Mouse (Mus musculus) left cerebral cortex, postnatal 36 days (tissue): ENCODE measurements around the gene Tmprss13. TPM values are rescaled to one million over a fixed set of nuclear protein-coding genes. Genes with fewer than 3 reads are reported as not detected.

Source experiments
- DNase-seq, 2 experiments: peaks; one replicate each; pipeline ENCODE4 v3.0.0; 2021 to 2022; ENCODE audit warnings: low spot score in 2 of 2, mixed read lengths in 1 of 2
- intact Hi-C: fragments of 180-260 bp; cut with DNase I; formaldehyde crosslinking; loops from one replicate; pipeline ENCODE4 v1.15.1; 2025
- total RNA-seq, 2 experiments: library from RNA; stranded (reverse); gene quantifications; 2 replicates each; pipeline ENCODE4 v1.2.3; 2021

Gene Tmprss13
- total RNA-seq: not detected

DNA sequence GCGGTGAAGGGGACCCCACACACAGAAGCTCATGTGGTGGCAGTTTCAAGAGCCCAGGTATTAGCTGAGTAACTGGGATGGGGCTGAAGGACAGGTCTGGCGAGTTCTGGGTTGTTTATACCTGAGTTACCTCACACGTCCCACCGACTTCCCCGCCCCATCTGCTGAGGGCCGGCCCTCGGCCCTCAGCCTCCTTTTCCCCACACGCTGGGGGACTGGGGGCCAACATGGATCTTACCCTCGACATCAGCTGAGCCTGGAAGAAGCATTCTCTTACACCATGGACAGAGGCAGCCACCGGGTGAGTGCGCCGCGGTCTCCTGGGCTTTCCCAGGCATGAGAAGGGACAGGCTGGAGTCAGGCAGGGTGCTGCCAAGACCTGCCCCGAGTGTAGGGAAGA is at the start of gene Tmprss13:
Tmprss13 (plus strand) TSS at position 246 of the 400 bp plus-strand sequence.
- DNase-seq: no peak
- intact Hi-C loops: no loop called here

DNA sequence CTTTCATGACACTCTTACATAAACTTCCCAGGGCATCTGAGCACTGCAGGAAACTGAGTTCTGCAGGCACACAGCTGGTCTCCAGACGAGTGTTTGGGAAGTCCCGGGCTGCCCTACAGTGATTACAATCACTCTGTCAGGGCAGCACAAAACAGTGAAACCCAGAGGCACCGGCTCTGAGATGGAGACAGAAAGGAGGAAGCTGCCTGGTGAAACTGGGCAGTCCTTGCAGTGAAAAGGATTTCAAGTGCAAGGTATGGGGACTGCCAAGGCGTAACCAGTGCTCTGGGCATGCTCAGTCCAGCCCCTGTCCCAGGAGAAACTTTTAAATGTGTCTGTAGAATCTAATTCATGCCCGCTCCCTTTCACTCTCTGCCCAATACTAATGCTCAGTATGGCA is 46.7 kb upstream of the Tmprss13 start:
- DNase-seq: no peak
- intact Hi-C loops: no loop called here

DNA sequence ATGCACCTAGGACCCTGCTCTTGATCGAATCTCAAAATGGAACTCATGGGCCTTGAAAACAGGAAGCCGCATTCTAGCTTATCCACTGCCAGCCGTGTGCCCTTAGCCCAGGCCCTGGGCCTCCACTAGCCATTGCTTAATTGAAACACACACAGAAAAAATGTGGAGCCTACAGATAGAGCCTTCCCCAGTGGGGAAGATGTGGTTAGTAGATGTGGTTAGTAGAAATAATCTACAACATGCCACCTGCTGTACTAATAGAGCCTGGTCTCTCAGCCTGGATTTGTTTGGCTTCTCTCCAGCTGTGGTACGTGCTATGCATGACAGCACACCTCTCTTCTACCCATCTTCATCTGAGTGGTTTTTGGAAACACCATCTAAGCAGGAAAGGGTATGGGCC is 44.7 kb upstream of the Tmprss13 start:
- intact Hi-C loops: no loop called here
- DNase-seq: no peak

DNA sequence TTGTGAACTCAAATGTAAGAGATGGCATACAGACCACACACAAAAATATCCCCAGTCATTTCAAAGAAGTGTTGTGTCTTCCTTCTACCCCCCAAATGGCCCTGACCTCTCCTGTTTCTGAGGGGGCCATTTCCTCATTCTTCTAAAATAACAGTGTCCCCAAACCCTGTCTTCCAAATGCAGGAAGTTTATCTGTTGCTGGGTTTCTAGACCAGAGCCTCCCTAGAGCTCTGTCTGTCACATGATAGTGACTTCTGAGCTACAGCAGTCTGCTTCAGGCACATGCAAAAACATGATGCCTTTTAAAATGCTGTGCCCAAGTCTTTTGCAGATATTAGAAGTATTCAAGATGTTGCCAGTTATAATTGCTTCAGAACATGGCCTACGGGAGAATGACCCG is 44.3 kb upstream of the Tmprss13 start:
- DNase-seq: no peak
- intact Hi-C loops: no loop called here

DNA sequence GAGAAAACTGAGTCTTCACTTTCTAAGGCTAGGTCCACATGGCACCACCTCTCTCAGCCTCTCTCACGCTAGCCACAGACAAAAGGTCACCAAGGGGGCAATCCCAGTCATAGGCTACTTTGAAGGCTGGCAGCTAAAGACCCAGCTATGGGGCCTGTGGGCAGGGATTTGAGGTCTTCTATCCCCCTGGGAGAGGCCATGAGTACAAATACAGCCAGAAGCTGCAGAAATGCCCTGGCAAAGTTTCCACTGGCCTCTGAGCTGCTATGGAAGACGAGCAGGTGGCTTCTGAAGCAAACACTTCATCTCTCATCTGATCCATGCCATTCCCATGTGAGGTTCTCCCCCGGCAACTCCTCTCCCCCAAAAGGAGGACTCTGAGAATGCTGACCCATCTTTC is 38.8 kb upstream of the Tmprss13 start:
- DNase-seq: no peak
- intact Hi-C loops: no loop called here

DNA sequence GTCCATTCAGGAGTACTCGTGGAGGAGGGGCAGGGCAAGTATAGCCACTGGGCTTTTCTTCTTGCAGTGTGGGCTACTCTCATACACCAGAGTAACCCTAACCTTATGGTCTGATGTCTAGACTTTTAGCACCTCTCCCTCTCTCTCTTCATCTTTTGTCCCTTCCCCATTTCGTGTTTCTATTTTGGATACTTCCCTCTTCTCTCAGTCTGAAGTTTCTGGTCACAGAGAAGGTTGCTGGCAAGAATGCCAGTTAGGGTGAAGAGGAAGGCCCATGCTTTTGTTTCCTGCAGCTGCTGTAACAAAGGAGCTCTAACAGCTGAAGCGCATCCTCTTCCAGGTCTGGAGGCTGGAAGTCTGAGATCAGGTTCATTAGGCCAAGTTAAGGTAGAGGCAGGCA is 38.0 kb upstream of the Tmprss13 start:
- intact Hi-C loops: no loop called here
- DNase-seq: no peak

DNA sequence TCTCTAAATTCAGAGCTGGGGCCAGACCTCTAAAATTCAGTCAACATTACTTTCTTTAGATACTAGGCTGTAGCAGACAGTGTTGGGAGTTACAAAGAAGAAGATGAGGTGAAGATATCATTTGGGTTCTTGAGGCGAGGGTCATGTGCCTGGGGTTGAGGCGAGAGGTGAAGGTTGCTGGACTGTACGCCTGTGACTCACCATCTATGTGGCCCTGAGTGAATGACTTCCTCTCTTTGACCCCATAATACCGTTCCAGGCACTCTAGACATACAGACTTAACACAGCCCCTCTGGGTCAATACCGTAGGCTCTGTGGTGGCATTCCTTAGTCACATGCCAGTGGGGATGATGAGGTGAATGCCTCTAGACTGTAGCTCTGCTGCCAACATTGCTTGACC is 36.4 kb upstream of the Tmprss13 start:
- intact Hi-C loops: no loop called here

DNA sequence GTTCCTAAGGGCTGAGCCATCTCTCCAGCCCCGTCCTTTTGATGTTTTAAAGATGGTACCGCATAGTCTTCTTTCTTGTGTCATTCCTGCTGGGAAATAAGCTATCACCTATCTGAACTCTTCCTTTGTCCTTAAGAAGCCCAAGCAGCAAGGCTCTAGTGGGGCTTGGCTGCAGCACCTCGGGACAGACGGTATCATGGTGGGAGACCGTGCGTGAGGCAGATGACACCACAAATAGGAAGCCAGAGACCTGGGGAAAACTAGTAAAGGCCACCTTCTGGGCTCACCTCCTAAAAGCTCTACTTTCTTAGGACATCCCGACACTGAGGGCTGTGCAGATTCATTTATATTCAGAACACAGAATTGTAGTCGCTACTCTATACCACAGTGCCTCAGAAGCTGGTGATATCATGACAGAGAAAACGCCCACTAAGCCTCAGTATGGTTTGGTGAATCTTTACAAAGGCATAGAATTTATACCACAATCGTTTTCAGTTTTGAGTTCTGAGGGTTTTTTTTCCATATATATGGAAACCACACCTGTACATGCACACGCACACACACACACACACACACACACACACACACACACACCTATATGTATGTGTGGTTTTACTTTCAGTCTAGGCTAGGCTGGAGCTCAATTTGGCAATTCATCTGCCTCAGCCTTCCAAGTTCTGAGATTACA is 27.3 kb upstream of the Tmprss13 start:
- no peak for DNase-seq
- intact Hi-C loops: no loop called here

More for the DNA sequence above, 36.4 kb upstream of the Tmprss13 start:
- no peak for DNase-seq

DNA sequence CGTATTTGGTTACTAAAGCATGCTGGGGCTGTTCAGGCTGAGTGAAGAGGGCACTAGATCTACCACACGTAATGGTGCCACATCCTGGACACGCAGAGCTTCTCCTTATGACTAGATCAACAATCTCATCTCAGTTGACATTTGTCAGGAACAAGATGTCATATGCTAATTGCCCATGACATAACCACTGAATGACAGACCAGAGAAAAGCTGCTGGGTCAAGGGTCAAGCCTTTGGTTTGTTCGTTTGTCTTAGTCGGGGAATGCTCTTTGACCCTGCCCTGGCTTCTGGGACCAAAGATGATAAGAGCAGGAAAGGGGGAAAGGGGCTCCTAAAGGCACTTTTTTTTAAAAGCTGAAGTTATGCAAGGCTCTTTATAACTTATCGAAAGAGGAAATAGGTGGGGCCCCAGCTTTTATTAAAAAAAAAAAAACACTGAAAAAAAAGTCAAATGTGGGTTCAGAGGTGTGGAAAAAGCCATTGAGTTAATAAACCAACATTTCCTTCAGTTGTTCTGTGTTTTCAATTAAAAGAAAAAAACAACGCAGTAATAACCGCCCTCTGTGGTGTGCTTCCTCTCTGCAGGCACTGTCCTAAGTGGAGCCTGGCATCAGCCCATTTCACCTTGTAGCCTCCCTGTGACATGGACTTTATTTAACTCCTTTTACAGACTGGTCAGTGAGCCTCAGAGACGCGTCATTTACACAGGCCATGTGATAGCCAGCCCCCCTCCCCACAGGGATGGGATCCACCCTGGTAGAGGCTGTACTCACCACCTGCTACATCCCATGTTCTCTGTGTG is 24.5 kb upstream of the Tmprss13 start:
- intact Hi-C loops: loop anchor here (5.0 kb wide), 1 partner anchor 72 kb away; no protein-coding TSS in a partner anchor
- no peak for DNase-seq

DNA sequence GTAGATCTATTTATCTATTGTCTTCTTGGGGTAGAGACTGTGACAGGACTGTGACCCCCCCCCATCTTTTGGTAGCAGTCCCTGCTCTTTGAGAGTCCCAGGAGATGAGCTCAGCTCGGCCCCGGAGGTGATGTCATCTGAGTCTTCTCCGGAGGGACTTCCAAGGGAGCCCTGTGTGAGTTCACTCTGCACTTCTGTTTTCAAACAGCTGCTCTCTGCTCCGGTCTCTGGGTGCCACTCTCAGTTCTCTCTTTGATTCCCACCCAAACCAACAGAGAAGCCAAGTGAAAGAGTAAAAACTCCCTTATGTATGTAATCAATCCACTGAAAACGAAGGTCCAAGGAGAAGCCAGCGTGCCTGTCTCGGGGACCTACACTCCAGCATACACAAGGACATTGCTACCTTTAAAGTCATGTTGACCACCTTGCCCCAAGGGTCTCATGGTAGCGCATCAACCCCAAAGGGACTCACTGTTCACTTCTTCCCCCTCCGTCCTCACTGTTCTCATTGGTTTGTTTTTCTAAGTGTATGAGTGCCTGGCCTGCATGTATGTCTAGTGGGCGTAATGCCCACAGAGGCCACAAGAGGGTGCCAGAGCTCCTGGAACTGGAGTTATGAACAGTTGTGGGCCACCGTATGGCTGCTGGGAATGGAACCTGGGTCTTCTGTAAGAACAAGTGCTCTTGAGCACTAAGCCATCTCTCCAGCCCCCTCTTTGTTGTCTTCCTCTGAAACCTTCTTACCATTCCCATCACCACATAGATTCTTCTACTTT is 19.5 kb upstream of the Tmprss13 start:
- DNase-seq: no peak
- intact Hi-C loops: loop anchor here (1.0 to 5.0 kb wide), 4 partner anchors 48 to 109 kb away; no protein-coding TSS in a partner anchor

DNA sequence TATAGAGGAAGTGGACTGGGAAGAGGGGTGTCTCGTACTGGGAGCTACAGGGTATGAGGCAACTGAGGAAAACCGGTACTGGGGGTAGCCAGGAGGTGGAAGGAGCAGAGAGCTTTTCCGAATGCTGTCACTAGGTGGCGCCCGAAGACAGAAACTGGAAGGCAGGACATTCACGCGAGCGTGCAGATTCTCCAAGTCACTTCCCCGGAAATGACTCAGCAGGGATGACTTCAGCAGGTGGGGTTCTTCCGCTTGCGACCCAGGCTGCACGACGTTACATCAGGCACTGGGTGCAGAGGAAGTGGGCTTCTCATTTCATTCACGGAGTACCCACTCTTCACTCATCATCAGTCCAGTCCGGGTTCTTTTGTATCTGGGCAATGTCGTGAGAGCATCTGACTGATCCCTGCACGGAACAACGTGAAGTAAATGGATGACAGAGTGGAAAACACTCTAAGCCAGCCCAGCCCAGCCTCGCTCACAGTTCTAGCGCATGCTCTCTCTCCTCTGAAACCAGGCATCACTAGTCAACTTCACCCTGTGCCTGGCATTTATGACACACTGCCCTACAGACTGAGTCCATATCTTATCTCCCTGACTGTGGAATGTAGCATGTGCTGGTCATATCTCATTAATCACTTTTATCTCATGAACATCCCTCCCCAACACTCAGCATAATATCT is 18.3 kb upstream of the Tmprss13 start:
- DNase-seq: peak; percentile 92 to 95
- intact Hi-C loops: loop anchor here (1.0 to 5.0 kb wide), 3 partner anchors 47 to 108 kb away; no protein-coding TSS in a partner anchor

DNA sequence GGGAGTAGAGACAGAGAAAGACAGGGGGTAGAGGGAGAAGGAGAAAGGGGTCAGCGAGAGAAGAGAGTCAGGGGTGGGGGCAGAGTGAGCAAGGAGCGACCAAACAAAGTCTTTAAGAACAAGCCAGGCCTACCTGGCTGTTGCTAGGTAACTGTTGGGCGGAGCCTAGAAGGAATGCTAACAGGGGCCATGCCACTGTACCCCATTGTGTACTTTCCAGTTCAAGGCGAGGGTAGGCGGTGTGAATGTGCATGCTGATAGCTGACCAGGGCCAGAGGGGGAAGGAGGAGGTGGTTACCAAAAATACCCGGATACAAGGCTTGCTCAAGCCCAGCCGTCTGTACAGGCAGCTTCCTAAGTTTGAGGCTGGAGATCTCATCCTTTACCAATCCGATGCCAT is 17.1 kb upstream of the Tmprss13 start:
- intact Hi-C loops: loop anchor here (5.0 kb wide), 1 partner anchor 46 kb away; no protein-coding TSS in a partner anchor
- no peak for DNase-seq

DNA sequence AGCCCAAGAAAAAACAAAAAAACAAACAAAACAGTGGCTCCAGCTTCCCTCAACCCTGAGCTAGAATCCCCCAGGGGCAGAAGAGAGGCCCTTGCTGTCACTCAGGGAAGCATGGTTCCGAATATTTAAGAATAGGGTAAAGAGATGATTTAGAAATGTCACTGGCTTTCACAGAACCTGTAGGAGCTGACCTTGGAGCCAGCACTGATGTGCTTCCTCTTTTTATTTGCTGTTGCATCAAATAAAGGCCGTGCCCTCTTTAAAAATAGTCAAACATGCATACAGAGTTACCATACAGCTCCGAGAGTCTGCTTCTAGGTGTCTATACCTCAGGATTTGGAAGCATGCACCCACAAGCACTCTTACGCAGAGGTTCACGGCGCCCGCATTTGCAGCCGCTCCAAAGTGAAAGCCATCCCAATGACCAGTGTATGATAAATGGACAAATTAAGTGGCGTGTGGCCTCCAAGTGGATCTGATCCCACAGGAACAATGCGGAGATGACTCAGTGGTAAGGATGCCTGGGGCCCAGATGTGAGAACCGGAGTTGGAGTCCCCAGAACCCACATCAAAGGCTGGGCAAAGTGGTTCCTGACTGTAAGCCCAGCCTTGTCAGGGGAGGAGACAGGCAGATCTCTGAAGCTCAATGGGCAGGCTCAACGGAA is 12.0 kb upstream of the Tmprss13 start:
- DNase-seq: no peak
- intact Hi-C loops: no loop called here

DNA sequence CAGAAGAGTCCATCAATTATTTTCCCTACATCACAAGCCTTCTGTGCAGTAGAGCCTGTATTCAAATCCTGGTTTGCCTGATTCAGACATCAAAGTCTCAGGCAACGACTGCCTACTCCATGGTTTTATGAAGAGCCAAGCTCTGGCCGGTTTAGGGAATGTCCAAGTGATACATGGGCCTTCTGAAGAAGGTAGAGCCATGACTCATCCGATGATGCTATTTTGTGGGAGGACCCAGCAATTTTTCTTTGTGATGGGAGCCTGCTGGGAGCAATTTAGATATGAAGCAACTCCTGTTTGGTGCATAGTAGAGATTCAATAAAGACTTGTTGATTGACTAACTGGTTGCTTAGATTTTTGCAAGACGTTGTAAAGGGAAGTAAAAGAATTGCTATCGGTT is 10.4 kb upstream of the Tmprss13 start:
- intact Hi-C loops: no loop called here
- DNase-seq: no peak

DNA sequence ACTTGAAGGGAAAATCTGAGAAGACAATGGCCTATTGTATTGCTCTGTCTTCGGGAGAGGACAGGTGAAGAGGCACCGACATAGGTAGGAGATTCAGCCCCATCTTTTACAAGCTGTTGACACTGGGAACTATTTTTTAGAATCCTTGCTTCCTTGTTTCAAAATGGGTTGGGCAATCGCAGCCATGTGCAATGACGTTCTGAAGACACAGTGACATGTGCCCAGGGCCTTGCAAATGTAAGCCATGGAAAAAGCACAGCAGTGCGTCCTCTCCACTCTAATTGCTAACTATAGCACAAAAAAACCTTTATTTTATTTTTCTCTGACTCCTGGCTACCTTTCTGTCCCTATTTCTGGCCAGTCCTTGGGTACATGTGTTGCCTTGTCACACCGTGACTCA is 7.0 kb upstream of the Tmprss13 start:
- intact Hi-C loops: no loop called here
- DNase-seq: no peak

DNA sequence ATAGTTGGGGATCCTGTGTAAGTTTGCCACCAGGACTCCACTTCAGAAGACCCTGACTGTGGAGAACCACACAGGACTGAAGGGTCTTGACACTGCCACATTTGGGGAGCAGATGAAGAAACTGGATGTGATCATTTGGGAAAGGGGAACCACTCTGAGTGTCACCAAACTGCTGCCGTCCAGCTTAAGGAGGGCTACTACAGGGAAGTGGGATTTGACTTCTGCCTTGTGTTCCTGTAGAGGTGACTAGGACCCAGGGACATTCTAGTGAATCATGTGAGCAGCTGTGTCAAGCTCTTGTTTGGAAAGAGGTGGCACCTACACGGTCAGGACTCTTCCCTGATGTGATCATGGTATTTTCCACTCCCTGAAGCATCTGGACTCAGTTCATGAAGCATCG is 5.0 kb upstream of the Tmprss13 start:
- intact Hi-C loops: no loop called here
- DNase-seq: no peak

DNA sequence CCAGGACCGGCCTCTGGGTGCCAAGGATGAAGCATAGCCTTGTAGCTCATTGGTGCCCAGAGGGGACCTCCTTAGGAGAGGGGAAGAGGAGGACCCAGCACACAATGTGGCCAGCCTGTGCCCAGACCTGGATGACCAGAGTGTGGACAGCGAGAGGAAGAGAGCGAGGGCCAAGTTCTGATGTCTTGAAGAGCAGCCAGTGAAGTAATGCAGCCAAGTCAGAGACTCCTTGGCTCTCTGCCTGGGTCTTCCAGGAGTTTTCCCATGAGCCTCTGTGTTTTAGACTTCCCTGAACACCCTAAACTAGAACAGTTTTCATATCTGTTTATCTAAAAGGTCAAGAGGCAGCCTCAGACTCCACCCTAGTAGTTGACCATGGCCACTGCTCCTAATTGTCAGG is 1.3 kb upstream of the Tmprss13 start:
- DNase-seq: no peak
- intact Hi-C loops: no loop called here

DNA sequence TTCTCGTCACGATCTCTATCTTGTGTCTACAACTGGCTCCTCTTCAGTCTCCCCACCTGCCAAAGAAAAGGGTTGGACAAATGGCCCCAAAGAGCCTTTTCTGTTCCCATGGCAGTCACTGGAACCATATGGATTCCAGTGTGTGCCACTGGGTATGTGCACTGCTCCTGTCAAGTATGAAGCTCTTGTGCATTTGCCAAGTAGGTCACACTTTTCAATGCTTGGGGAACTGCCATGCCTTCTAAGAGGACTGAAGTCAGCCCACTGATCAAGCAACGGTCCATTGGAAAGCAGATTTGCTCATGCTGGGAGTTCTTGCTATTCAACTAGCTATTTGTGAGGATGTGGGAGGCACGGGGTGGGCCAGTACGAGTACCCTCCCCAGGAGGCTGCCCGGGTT is 2.6 kb downstream of the Tmprss13 start:
- intact Hi-C loops: no loop called here
- no peak for DNase-seq

DNA sequence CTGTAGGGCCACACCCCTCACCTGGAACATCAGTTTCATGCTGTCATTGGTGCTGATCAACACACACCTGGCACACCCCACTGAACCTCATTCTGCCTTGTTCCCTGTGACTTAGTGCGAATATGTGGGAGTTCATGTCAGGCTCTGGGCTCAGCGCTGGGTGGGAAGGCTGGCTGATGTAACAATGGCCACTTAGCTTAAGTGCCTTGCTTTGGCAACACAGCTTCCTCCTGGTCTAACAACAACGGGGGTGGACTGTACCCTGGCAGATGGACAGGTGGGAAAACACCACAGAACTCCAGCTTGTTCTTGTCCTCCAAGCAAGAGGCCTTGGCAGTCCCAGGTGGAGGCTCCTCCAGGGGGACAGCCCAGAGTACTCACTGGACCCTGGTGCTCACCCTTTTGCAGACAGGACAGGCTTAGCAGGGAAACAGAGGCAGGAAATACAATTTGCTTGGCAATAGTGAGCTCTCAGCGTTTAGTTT is 3.1 kb downstream of the Tmprss13 start:
- intact Hi-C loops: no loop called here
- DNase-seq: no peak
